Mouse (Mus musculus) liver, embryonic 16.5 days (tissue): ENCODE measurements around the gene Ltbp2. TPM values are rescaled to one million over a fixed set of nuclear protein-coding genes. Genes with fewer than 3 reads are reported as not detected.

Source experiments
- polyA plus RNA-seq: library from polyadenylated mRNA; unstranded; fragments of >200 nt; fragmentation: Nextera tagmentation; extraction: Ambion mirVana; gene quantifications from 2 replicates; pipeline ENCODE4 v1.2.1, GENCODE M21; 2015

Ltbp2 gene
- polyA plus RNA-seq, 1 experiment from 2014 or later = 0.35 TPM

Other genes with a start within 250 kb of the Ltbp2 start
- gene Vrtn, start 235.5 kb downstream of the Ltbp2 start, polyA plus RNA-seq = not detected in 2 replicates
- gene Syndig1l, start 177.7 kb downstream of the Ltbp2 start, polyA plus RNA-seq = 0.08 and 0.09 TPM in 2 replicates
- 26.9 and 27.9 TPM in 2 replicates for gene Npc2, start 103.4 kb downstream of the Ltbp2 start, polyA plus RNA-seq
- gene Isca2, start 103.3 kb downstream of the Ltbp2 start, polyA plus RNA-seq = 94.7 and 96.2 TPM in 2 replicates
- gene Fcf1, start 94.4 kb upstream of the Ltbp2 start, polyA plus RNA-seq = 71.0 and 75.4 TPM in 2 replicates
- gene Arel1, start 94.4 kb upstream of the Ltbp2 start, polyA plus RNA-seq = 15.1 and 16.5 TPM in 2 replicates
- 5.8 and 6.5 TPM in 2 replicates for gene Ylpm1, start 119.8 kb upstream of the Ltbp2 start, polyA plus RNA-seq
- 2.5 and 2.8 TPM in 2 replicates for gene Prox2, start 234.2 kb upstream of the Ltbp2 start, polyA plus RNA-seq
- gene Dlst, start 234.3 kb upstream of the Ltbp2 start, polyA plus RNA-seq = 65.4 and 67.8 TPM in 2 replicates